Mouse (Mus musculus): ENCODE measurements around the gene Tmem107.

Gene Tmem107

GRCm38 (mm10) chr11:69059975-69060411 lies 10.6 kb upstream of the Tmem107 start:
- DNase-seq, result no peak

- DNase-seq, result no peak
Measured at GRCm38 (mm10) chr11:69060448-69061254, 10.0 kb upstream of the Tmem107 start.

GRCm38 (mm10) chr11:69061255-69061912 lies 9.2 kb upstream of the Tmem107 start:
- DNase-seq, result no peak

- peak; percentile 70 for DNase-seq
Measured at GRCm38 (mm10) chr11:69062194-69062760, 8.3 kb upstream of the Tmem107 start.

GRCm38 (mm10) chr11:69062761-69063224 lies 7.8 kb upstream of the Tmem107 start:
- DNase-seq, result peak; percentile 94

GRCm38 (mm10) chr11:69063413-69064201 lies 7.0 kb upstream of the Tmem107 start:
- DNase-seq, result no peak

GRCm38 (mm10) chr11:69064259-69065133 lies 6.1 kb upstream of the Tmem107 start:
- DNase-seq, result no peak

GRCm38 (mm10) chr11:69065394-69065925 lies 5.1 kb upstream of the Tmem107 start:
- DNase-seq, result no peak

GRCm38 (mm10) chr11:69066163-69066861 lies 4.3 kb upstream of the Tmem107 start:
- no peak for DNase-seq

- DNase-seq, result peak; percentile 85
Measured at GRCm38 (mm10) chr11:69066956-69067355, 3.6 kb upstream of the Tmem107 start.

GRCm38 (mm10) chr11:69067601-69068000 lies 3.0 kb upstream of the Tmem107 start:
- DNase-seq, result no peak

- DNase-seq, result no peak
Measured at GRCm38 (mm10) chr11:69070093-69070492, 513 bp upstream of the Tmem107 start.

- no peak for DNase-seq
Measured at GRCm38 (mm10) chr11:69071262-69071661, 656 bp downstream of the Tmem107 start.

- DNase-seq, result no peak
Measured at GRCm38 (mm10) chr11:69072234-69072633, 1.6 kb downstream of the Tmem107 start.

- DNase-seq, result no peak
Measured at GRCm38 (mm10) chr11:69072666-69073064, 2.1 kb downstream of the Tmem107 start.

GRCm38 (mm10) chr11:69073065-69073888 lies 2.7 kb downstream of the Tmem107 start:
- peak; percentile 88 for DNase-seq

GRCm38 (mm10) chr11:69073951-69074775 lies 3.6 kb downstream of the Tmem107 start:
- DNase-seq, result no peak

GRCm38 (mm10) chr11:69074776-69075069 lies 4.1 kb downstream of the Tmem107 start:
- DNase-seq, result no peak

GRCm38 (mm10) chr11:69075764-69076479 lies 5.3 kb downstream of the Tmem107 start:
- DNase-seq, result no peak

Measured in kidney, adult 11 months (tissue).